Mouse (Mus musculus) embryonic facial prominence, embryonic 13.5 days (tissue): ENCODE data around the gene Igfbp4. TPM values are rescaled to one million over a fixed set of nuclear protein-coding genes. Genes with fewer than 3 reads are reported as not detected.
A peak's percentile ranks its signal among the peaks of the same experiment; 100 is the strongest.

Source experiments
- ATAC-seq: fragments of 200-750 bp; cut with Nextera tagmentation; 2 replicates; pipeline ENCODE4 v1.8.0; 2017; ENCODE audit warnings: low read depth; ENCODE audit not compliant: insufficient number of reproducible peaks, insufficient read depth, low FRiP score, low TSS enrichment
- H3K27ac ChIP-seq: fragments of 300-500 bp; sonication (generic); 2 replicates; pipeline ENCODE4 v1.5.1; 2015; ENCODE audit warnings: moderate library complexity, mild to moderate bottlenecking, inconsistent platforms
- H3K27me3 ChIP-seq: fragments of 300-500 bp; sonication (generic); 2 replicates; pipeline ENCODE4 v1.6.1; 2015; ENCODE audit warnings: mild to moderate bottlenecking, inconsistent platforms
- H3K36me3 ChIP-seq: fragments of 300-500 bp; sonication (generic); 2 replicates; pipeline ENCODE4 v1.6.1; 2015; ENCODE audit warnings: mild to moderate bottlenecking, inconsistent platforms
- H3K4me1 ChIP-seq: fragments of 300-500 bp; sonication (generic); 2 replicates; pipeline ENCODE4 v1.6.1; 2015; ENCODE audit warnings: inconsistent platforms
- H3K4me2 ChIP-seq: fragments of 300-500 bp; sonication (generic); 2 replicates; pipeline ENCODE4 v1.6.1; 2015; ENCODE audit warnings: moderate library complexity, mild to moderate bottlenecking, inconsistent platforms
- H3K4me3 ChIP-seq: fragments of 300-500 bp; sonication (generic); 2 replicates; pipeline ENCODE4 v1.5.1; 2015; ENCODE audit warnings: mild to moderate bottlenecking, inconsistent platforms
- H3K9ac ChIP-seq: fragments of 300-500 bp; sonication (generic); 2 replicates; pipeline ENCODE4 v1.6.1; 2015; ENCODE audit warnings: mild to moderate bottlenecking, inconsistent platforms
- H3K9me3 ChIP-seq: fragments of 300-500 bp; sonication (generic); 2 replicates; pipeline ENCODE4 v1.6.1; 2016; ENCODE audit warnings: inconsistent platforms
- WGBS: fragments of 180-500 bp; shearing (Covaris S2); methylation state at CpG from one replicate; pipeline ENCODE4 v1.1.7; 2015; ENCODE audit warnings: mixed read lengths; 5-methylcytosine and 5-hydroxymethylcytosine counted together
- polyA plus RNA-seq: library from polyadenylated mRNA; unstranded; fragments of >200 nt; fragmentation: Nextera tagmentation; extraction: Ambion mirVana; gene quantifications from 2 replicates; pipeline ENCODE4 v1.2.1, GENCODE M21; 2015

Gene Igfbp4
- polyA plus RNA-seq, 1 experiment from 2014 or later, result 1,158 TPM

GRCm38 (mm10) chr11:99088486-99088885 is 47.4 kb downstream of the Igfbp4 start:
- H3K27me3 ChIP-seq, result no peaks in the 10 kb centered on the region
- H3K9me3 ChIP-seq, result no peaks in the 10 kb centered on the region
- H3K4me2 ChIP-seq, result no peak overlapping the region
- H3K4me3 ChIP-seq, result no peak overlapping the region
- ATAC-seq, result no peak
- no peaks in the 10 kb centered on the region for H3K36me3 ChIP-seq
- H3K27ac ChIP-seq, result no peak overlapping the region
- H3K4me1 ChIP-seq, result peaks cover 13% of the 10 kb centered on the region
- no peak overlapping the region for H3K9ac ChIP-seq
- 55% methylated on average over 2 of the region's 2 CpGs for WGBS

- H3K36me3 ChIP-seq, result no peaks in the 10 kb centered on the region
- H3K27ac ChIP-seq, result no peak within 1 kb of the TSS
- H3K4me1 ChIP-seq, result peaks cover 12% of the 10 kb centered on the region
- no peaks in the 10 kb centered on the region for H3K9me3 ChIP-seq
- H3K4me3 ChIP-seq, result no peak within 1 kb of the TSS
- H3K4me2 ChIP-seq, result no peak within 1 kb of the TSS
- ATAC-seq, result no peak
- H3K27me3 ChIP-seq, result no peaks in the 10 kb centered on the region
- H3K9ac ChIP-seq, result no peak within 1 kb of the TSS
- 62% methylated on average over 14 of the region's 14 CpGs for WGBS
Observed at GRCm38 (mm10) chr11:99089077-99089601, 48.1 kb downstream of the Igfbp4 start, which contains the start of gene Tns4. Tns4 (minus strand) TSS chr11:99089306.

GRCm38 (mm10) chr11:99090391-99090790 is 49.3 kb downstream of the Igfbp4 start:
- WGBS, result 93% methylated on average over 8 of the region's 8 CpGs
- Histone ChIP-seq H3K27me3 (no peaks in the 10 kb centered on the region), H3K9ac (no peak overlapping the region), H3K4me2 (no peak overlapping the region), H3K36me3 (no peaks in the 10 kb centered on the region), H3K9me3 (no peaks in the 10 kb centered on the region), H3K4me3 (no peak overlapping the region), H3K4me1 (peaks cover 13% of the 10 kb centered on the region), H3K27ac (no peak overlapping the region)
- no peak for ATAC-seq

GRCm38 (mm10) chr11:99091666-99092065 is 50.6 kb downstream of the Igfbp4 start:
- Histone ChIP-seq H3K9me3 (no peaks in the 10 kb centered on the region), H3K4me3 (no peak overlapping the region), H3K27ac (no peak overlapping the region), H3K27me3 (no peaks in the 10 kb centered on the region), H3K4me2 (no peak overlapping the region), H3K36me3 (no peaks in the 10 kb centered on the region), H3K4me1 (peaks cover 21% of the 10 kb centered on the region), H3K9ac (no peak overlapping the region)
- no peak for ATAC-seq
- WGBS, result 76% methylated on average over 2 of the region's 2 CpGs

- Histone ChIP-seq H3K9me3 (no peaks in the 10 kb centered on the region), H3K4me3 (no peak overlapping the region), H3K4me2 (no peak overlapping the region), H3K27me3 (no peaks in the 10 kb centered on the region), H3K9ac (no peak overlapping the region), H3K36me3 (no peaks in the 10 kb centered on the region), H3K27ac (no peak overlapping the region), H3K4me1 (peaks cover 27% of the 10 kb centered on the region)
- WGBS, result 86% methylated on average over 7 of the region's 7 CpGs
- no peak for ATAC-seq
Observed at GRCm38 (mm10) chr11:99093740-99094139, 52.7 kb downstream of the Igfbp4 start.

GRCm38 (mm10) chr11:99094911-99095676 is 54.0 kb downstream of the Igfbp4 start:
- no peaks in the 10 kb centered on the region for H3K9me3 ChIP-seq
- no peak overlapping the region for H3K27ac ChIP-seq
- peaks cover 28% of the 10 kb centered on the region for H3K4me1 ChIP-seq
- H3K9ac ChIP-seq, result no peak overlapping the region
- H3K4me2 ChIP-seq, result no peak overlapping the region
- H3K36me3 ChIP-seq, result no peaks in the 10 kb centered on the region
- no peak overlapping the region for H3K4me3 ChIP-seq
- ATAC-seq, result no peak
- 30% methylated on average over 2 of the region's 2 CpGs for WGBS
- no peaks in the 10 kb centered on the region for H3K27me3 ChIP-seq

- Histone ChIP-seq H3K9ac (no peak overlapping the region), H3K4me3 (no peak overlapping the region), H3K9me3 (no peaks in the 10 kb centered on the region), H3K27me3 (no peaks in the 10 kb centered on the region), H3K36me3 (no peaks in the 10 kb centered on the region), H3K4me2 (no peak overlapping the region), H3K27ac (no peak overlapping the region), H3K4me1 (peaks cover 29% of the 10 kb centered on the region)
- 45% methylated on average over 4 of the region's 4 CpGs for WGBS
- no peak for ATAC-seq
Observed at GRCm38 (mm10) chr11:99095759-99096158, 54.7 kb downstream of the Igfbp4 start.

- no peak overlapping the region for H3K4me3 ChIP-seq
- H3K36me3 ChIP-seq, result no peaks in the 10 kb centered on the region
- no peak for ATAC-seq
- WGBS, result 63% methylated on average over 4 of the region's 4 CpGs
- H3K4me1 ChIP-seq, result peaks cover 29% of the 10 kb centered on the region
- no peak overlapping the region for H3K9ac ChIP-seq
- H3K27ac ChIP-seq, result peak overlapping the region; percentile 28; the same call in 1 of the 2 replicates
- H3K27me3 ChIP-seq, result no peaks in the 10 kb centered on the region
- no peaks in the 10 kb centered on the region for H3K9me3 ChIP-seq
- no peak overlapping the region for H3K4me2 ChIP-seq
Observed at GRCm38 (mm10) chr11:99096417-99096816, 55.4 kb downstream of the Igfbp4 start.

GRCm38 (mm10) chr11:99096996-99097774 is 56.1 kb downstream of the Igfbp4 start:
- WGBS, result 38% methylated on average over 8 of the region's 8 CpGs

GRCm38 (mm10) chr11:99098924-99099323 is 57.9 kb downstream of the Igfbp4 start:
- Histone ChIP-seq H3K9ac (no peak overlapping the region), H3K4me3 (no peak overlapping the region), H3K27ac (no peak overlapping the region), H3K4me1 (peaks cover 40% of the 10 kb centered on the region), H3K4me2 (no peak overlapping the region), H3K36me3 (no peaks in the 10 kb centered on the region), H3K27me3 (no peaks in the 10 kb centered on the region), H3K9me3 (no peaks in the 10 kb centered on the region)
- WGBS, result 90% methylated on average over 9 of the region's 9 CpGs
- no peak for ATAC-seq

More at GRCm38 (mm10) chr11:99096996-99097774, 56.1 kb downstream of the Igfbp4 start:
- no peak overlapping the region for H3K4me2 ChIP-seq
- peaks cover 33% of the 10 kb centered on the region for H3K4me1 ChIP-seq
- no peak for ATAC-seq
- no peak overlapping the region for H3K9ac ChIP-seq
- H3K36me3 ChIP-seq, result no peaks in the 10 kb centered on the region
- no peaks in the 10 kb centered on the region for H3K27me3 ChIP-seq
- H3K27ac ChIP-seq, result 0 out of 2 replicates have a peak overlapping the region, but pooled peaks have one; percentile 22
- no peak overlapping the region for H3K4me3 ChIP-seq
- no peaks in the 10 kb centered on the region for H3K9me3 ChIP-seq

GRCm38 (mm10) chr11:99099516-99099915 is 58.5 kb downstream of the Igfbp4 start:
- Histone ChIP-seq H3K27me3 (no peaks in the 10 kb centered on the region), H3K27ac (0 out of 2 replicates have a peak overlapping the region, but pooled peaks have one; percentile 0), H3K4me3 (no peak overlapping the region), H3K4me1 (peaks cover 40% of the 10 kb centered on the region), H3K9me3 (no peaks in the 10 kb centered on the region), H3K9ac (no peak overlapping the region), H3K4me2 (no peak overlapping the region), H3K36me3 (no peaks in the 10 kb centered on the region)
- WGBS, result 81% methylated on average over 7 of the region's 7 CpGs
- ATAC-seq, result no peak
